Mouse (Mus musculus): ENCODE data around the gene Stk32b. TPM values are rescaled to one million over a fixed set of nuclear protein-coding genes. Genes with fewer than 3 reads are reported as not detected.

The Stk32b gene
- total RNA-seq (2014; fragmentation: Nextera tagmentation) (not detected in 2 replicates), total RNA-seq (2017) (0.05 TPM in 1 of 2 replicates, not detected in the other), polyA plus RNA-seq (2012) (not detected in 2 replicates)

- H3K36me3 ChIP-seq (replicated peaks), result no peaks in the 10 kb centered on the region
- TF ChIP-seq TAL1 (conservative IDR thresholded peaks at IDR 0.05; ENCODE audit: low read depth, low read length), result no peak
- no peak for TF ChIP-seq CTCF (IDR thresholded peaks at IDR 0.05; ENCODE audit: low read depth, low read length)
- TF ChIP-seq GATA2 (IDR thresholded peaks at IDR 0.05; ENCODE audit: borderline replicate concordance, low read depth, low read length), result no peak
- ATAC-seq (ENCODE audit: extremely low read depth, insufficient number of reproducible peaks, low FRiP score, poor library complexity, severe bottlenecking), result no peak
- H3K9me3 ChIP-seq (replicated peaks), result peaks cover 16% of the 10 kb centered on the region
- no peak within 1 kb of the TSS; the same call in 1 of the 2 replicates for H3K4me3 ChIP-seq (ENCODE audit: low read depth, low read length)
- DNase-seq (ENCODE audit: low spot score), result no peak
- peaks cover 10% of the 10 kb centered on the region; the same call in 1 of the 2 replicates for H3K27me3 ChIP-seq (ENCODE audit: insufficient read depth, low read length)
- H3K4me1 ChIP-seq (ENCODE audit: insufficient read depth, low read depth, low read length), result no peaks in the 10 kb centered on the region
These were observed at the start of gene Stk32b for GRCm38 (mm10) chr5:37716505-37717372. Gene Stk32b, minus strand, starts transcription at chr5:37717171.

GRCm38 (mm10) chr5:37765851-37766250, 48.9 kb upstream of the Stk32b start:
- Histone ChIP-seq H3K4me3 (ENCODE audit: low read depth, low read length) (no peak overlapping the region), H3K36me3 (replicated peaks) (no peaks in the 10 kb centered on the region), H3K9me3 (replicated peaks) (no peaks in the 10 kb centered on the region), H3K4me1 (ENCODE audit: insufficient read depth, low read depth, low read length) (no peaks in the 10 kb centered on the region), H3K27me3 (ENCODE audit: insufficient read depth, low read length) (no peaks in the 10 kb centered on the region)
- no peak for DNase-seq (ENCODE audit: low spot score)
- TF ChIP-seq TAL1 (conservative IDR thresholded peaks at IDR 0.05; ENCODE audit: low read depth, low read length), result no peak
- no peak for TF ChIP-seq GATA2 (IDR thresholded peaks at IDR 0.05; ENCODE audit: borderline replicate concordance, low read depth, low read length)
- TF ChIP-seq POLR2AphosphoS5 (IDR thresholded peaks at IDR 0.05; ENCODE audit: insufficient replicate concordance, low read depth, low read length), result no peak
- no peak for TF ChIP-seq CTCF (IDR thresholded peaks at IDR 0.05; ENCODE audit: low read depth, low read length)
- TF ChIP-seq GATA1 (IDR thresholded peaks at IDR 0.05; ENCODE audit: borderline replicate concordance, low read length), result no peak
- ATAC-seq (ENCODE audit: extremely low read depth, insufficient number of reproducible peaks, low FRiP score, poor library complexity, severe bottlenecking), result no peak

GRCm38 (mm10) chr5:37762046-37762445, 45.1 kb upstream of the Stk32b start:
- H3K36me3 ChIP-seq (replicated peaks), result no peaks in the 10 kb centered on the region
- H3K9me3 ChIP-seq (replicated peaks), result no peaks in the 10 kb centered on the region
- ATAC-seq (ENCODE audit: extremely low read depth, insufficient number of reproducible peaks, low FRiP score, poor library complexity, severe bottlenecking) (no peak), DNase-seq (ENCODE audit: low spot score) (no peak)
- TF ChIP-seq CTCF (IDR thresholded peaks at IDR 0.05; ENCODE audit: low read depth, low read length) (no peak), GATA1 (IDR thresholded peaks at IDR 0.05; ENCODE audit: borderline replicate concordance, low read length) (no peak), TAL1 (conservative IDR thresholded peaks at IDR 0.05; ENCODE audit: low read depth, low read length) (no peak), POLR2AphosphoS5 (IDR thresholded peaks at IDR 0.05; ENCODE audit: insufficient replicate concordance, low read depth, low read length) (no peak), GATA2 (IDR thresholded peaks at IDR 0.05; ENCODE audit: borderline replicate concordance, low read depth, low read length) (no peak)
- H3K27me3 ChIP-seq (ENCODE audit: insufficient read depth, low read length), result no peaks in the 10 kb centered on the region
- H3K4me3 ChIP-seq (ENCODE audit: low read depth, low read length), result no peak overlapping the region
- no peaks in the 10 kb centered on the region for H3K4me1 ChIP-seq (ENCODE audit: insufficient read depth, low read depth, low read length)

- H3K27me3 ChIP-seq (ENCODE audit: insufficient read depth, low read length), result no peaks in the 10 kb centered on the region
- no peaks in the 10 kb centered on the region for H3K4me1 ChIP-seq (ENCODE audit: insufficient read depth, low read depth, low read length)
- no peaks in the 10 kb centered on the region for H3K36me3 ChIP-seq (replicated peaks)
- no peak overlapping the region for H3K4me3 ChIP-seq (ENCODE audit: low read depth, low read length)
- ATAC-seq (ENCODE audit: extremely low read depth, insufficient number of reproducible peaks, low FRiP score, poor library complexity, severe bottlenecking) (no peak), DNase-seq (ENCODE audit: low spot score) (no peak)
- H3K9me3 ChIP-seq (replicated peaks), result peaks cover 16% of the 10 kb centered on the region
- no peak for TF ChIP-seq GATA2 (IDR thresholded peaks at IDR 0.05; ENCODE audit: borderline replicate concordance, low read depth, low read length)
- TF ChIP-seq CTCF (IDR thresholded peaks at IDR 0.05; ENCODE audit: low read depth, low read length), result no peak
- TF ChIP-seq POLR2AphosphoS5 (IDR thresholded peaks at IDR 0.05; ENCODE audit: insufficient replicate concordance, low read depth, low read length), result no peak
- TF ChIP-seq GATA1 (IDR thresholded peaks at IDR 0.05; ENCODE audit: borderline replicate concordance, low read length), result no peak
- no peak for TF ChIP-seq TAL1 (conservative IDR thresholded peaks at IDR 0.05; ENCODE audit: low read depth, low read length)
These were observed 36.4 kb upstream of the Stk32b start for GRCm38 (mm10) chr5:37753366-37753765.

GRCm38 (mm10) chr5:37752027-37752967, 35.3 kb upstream of the Stk32b start:
- TF ChIP-seq GATA1 (IDR thresholded peaks at IDR 0.05; ENCODE audit: borderline replicate concordance, low read length), result no peak
- peak; percentile 32; the same call in 1 of the 2 replicates for TF ChIP-seq CTCF (IDR thresholded peaks at IDR 0.05; ENCODE audit: low read depth, low read length)
- TF ChIP-seq GATA2 (IDR thresholded peaks at IDR 0.05; ENCODE audit: borderline replicate concordance, low read depth, low read length), result no peak
- no peaks in the 10 kb centered on the region for H3K36me3 ChIP-seq (replicated peaks)
- no peak overlapping the region for H3K4me3 ChIP-seq (ENCODE audit: low read depth, low read length)
- H3K9me3 ChIP-seq (replicated peaks), result peaks cover 16% of the 10 kb centered on the region
- H3K27me3 ChIP-seq (ENCODE audit: insufficient read depth, low read length), result no peaks in the 10 kb centered on the region
- no peak for ATAC-seq (ENCODE audit: extremely low read depth, insufficient number of reproducible peaks, low FRiP score, poor library complexity, severe bottlenecking)
- no peaks in the 10 kb centered on the region for H3K4me1 ChIP-seq (ENCODE audit: insufficient read depth, low read depth, low read length)
- DNase-seq (ENCODE audit: low spot score), result no peak
